Mouse (Mus musculus): ENCODE measurements around the gene Cirbp. TPM values are rescaled to one million over a fixed set of nuclear protein-coding genes. Genes with fewer than 3 reads are reported as not detected.

Gene Cirbp
- polyA plus RNA-seq, 1 experiment from 2014 or later: 59.7 TPM

DNA sequence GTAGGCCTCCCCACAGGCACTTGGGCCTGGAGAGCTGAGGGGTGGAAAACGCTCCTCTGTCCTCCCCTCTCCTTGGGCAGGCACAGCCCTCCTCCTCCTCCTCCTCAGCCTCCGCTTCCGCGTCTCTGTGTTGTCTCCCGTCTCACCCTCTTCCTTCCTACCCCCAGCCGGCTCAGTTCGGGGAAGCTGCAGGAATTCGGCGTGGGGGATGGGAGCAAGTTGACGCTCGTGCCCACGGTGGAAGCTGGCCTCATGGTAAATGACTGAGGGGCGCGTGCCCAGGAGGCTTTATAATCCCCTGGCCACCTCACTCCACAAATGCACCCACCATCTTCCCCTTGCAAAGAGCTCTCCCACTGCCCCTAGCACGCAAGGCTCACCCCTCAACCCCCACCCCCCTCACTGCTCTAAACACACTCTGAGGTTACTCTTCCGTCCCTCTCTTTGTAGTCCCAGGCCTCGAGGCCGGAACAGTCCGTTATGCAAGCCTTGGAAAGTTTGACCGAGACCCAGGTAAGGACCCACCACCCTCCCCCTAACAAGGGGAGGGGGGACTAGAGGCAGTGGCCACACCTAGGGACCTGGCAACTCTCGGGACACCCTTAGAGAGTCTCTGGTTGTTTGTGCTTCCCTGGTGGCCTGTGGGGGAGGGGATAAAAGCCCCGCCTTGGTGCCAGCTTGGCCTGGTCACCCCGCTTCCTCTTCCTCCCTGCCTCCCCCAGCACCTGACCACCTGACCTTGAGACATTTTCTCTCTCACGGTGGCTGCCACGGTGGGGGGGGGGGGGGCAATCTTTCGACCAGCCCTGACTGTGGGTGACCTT lies 14.4 kb upstream of the Cirbp start:
- under 1% methylated on average over 18 of the region's 26 CpGs for WGBS
- Histone ChIP-seq H3K9ac (ENCODE audit: low read depth, low read length) (peak overlapping the region; percentile 98), H3K36me3 (ENCODE audit: control insufficient read depth, insufficient read depth, low read length) (peaks cover 62% of the 10 kb centered on the region), H3K4me2 (ENCODE audit: low read depth, low read length) (peak overlapping the region; percentile 93), H3K4me1 (ENCODE audit: control insufficient read depth, insufficient read depth, low read length) (peaks cover 22% of the 10 kb centered on the region), H3K27me3 (replicated peaks; ENCODE audit: control insufficient read depth, insufficient read depth, low read length) (no peaks in the 10 kb centered on the region), H3K4me3 (ENCODE audit: low read depth, low read length) (peak overlapping the region; percentile 85), H3K9me3 (ENCODE audit: control insufficient read depth, low read length) (no peaks in the 10 kb centered on the region), H3K27ac (replicated peaks; ENCODE audit: low read depth, low read length) (peak overlapping the region; percentile 98)
- DNase-seq (ENCODE audit: low spot score) (peak; percentile 67), ATAC-seq (ENCODE audit: low read depth) (no peak)

DNA sequence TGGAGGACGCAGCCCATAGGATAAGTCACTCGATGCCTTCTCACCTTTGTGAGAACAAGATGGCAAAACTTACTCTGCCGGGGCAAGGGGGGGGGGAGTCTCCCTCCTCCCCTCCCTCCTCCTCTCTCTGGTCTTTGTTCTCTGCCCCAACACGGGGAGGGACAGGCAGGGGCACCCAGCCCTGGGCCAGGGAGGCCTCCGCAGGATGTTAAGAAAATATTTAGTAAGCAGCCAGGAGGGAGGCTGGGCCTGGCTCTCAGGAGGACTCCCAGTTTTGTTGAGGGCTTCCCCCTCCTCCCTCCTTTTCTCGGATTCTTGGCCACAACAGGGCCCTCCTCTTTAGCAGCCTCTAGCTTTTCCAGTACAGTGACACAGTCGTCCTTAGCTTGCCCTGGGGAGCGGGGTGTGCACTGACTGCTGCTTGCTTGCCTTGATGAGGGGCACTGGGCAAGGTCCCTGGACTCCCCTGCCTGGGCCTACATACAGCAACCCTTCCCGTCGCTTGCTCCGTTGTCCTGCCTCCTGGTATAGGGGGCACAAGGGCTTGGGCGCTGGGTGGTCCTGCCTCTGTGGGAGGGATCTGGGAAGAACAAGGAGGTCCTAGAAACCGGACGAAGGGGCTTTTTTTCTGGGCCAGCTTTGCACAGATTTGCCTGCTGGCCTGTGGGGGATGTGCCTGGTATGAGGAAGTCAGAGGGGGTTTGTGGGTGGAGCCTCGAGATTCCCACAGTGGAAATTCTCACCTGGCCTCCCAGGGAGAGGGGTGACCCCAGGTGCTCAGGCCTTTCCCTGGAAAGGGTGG lies 13.5 kb upstream of the Cirbp start:
- 3% methylated on average over 13 of the region's 15 CpGs for WGBS
- peak overlapping the region; percentile 98 for H3K27ac ChIP-seq (replicated peaks; ENCODE audit: low read depth, low read length)
- H3K27me3 ChIP-seq (replicated peaks; ENCODE audit: control insufficient read depth, insufficient read depth, low read length): no peaks in the 10 kb centered on the region
- H3K4me3 ChIP-seq (ENCODE audit: low read depth, low read length): peak overlapping the region; percentile 85
- peak overlapping the region; percentile 93 for H3K4me2 ChIP-seq (ENCODE audit: low read depth, low read length)
- ATAC-seq (ENCODE audit: low read depth): no peak
- H3K9ac ChIP-seq (ENCODE audit: low read depth, low read length): peak overlapping the region; percentile 98
- peak; percentile 79 for DNase-seq (ENCODE audit: low spot score)
- H3K36me3 ChIP-seq (ENCODE audit: control insufficient read depth, insufficient read depth, low read length): peaks cover 71% of the 10 kb centered on the region
- no peaks in the 10 kb centered on the region for H3K9me3 ChIP-seq (ENCODE audit: control insufficient read depth, low read length)
- peaks cover 23% of the 10 kb centered on the region for H3K4me1 ChIP-seq (ENCODE audit: control insufficient read depth, insufficient read depth, low read length)

DNA sequence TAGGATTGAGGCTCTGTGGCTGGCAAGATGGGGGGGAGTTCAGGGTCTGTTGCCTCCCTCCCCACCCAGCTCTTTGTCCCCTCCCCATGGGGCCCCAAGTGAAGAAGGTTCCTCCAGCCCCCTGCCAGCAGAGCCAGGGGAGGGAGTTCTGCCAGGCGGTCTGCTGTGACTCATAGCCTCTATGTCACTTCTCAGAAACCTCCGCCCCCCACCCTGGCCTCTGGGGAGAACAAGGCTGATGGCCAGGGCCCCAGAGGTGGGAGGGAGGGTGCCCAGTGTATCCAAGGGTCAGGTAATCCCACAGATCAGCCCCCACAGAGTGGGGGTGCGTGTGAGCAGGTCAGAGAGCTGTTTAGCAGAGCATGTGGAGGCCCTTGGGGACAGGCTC lies 12.9 kb upstream of the Cirbp start:
- H3K4me2 ChIP-seq (ENCODE audit: low read depth, low read length): peak overlapping the region; percentile 93
- no peaks in the 10 kb centered on the region for H3K27me3 ChIP-seq (replicated peaks; ENCODE audit: control insufficient read depth, insufficient read depth, low read length)
- peak overlapping the region; percentile 85 for H3K4me3 ChIP-seq (ENCODE audit: low read depth, low read length)
- ATAC-seq (ENCODE audit: low read depth) (no peak), DNase-seq (ENCODE audit: low spot score) (no peak)
- H3K36me3 ChIP-seq (ENCODE audit: control insufficient read depth, insufficient read depth, low read length): peaks cover 75% of the 10 kb centered on the region
- peak overlapping the region; percentile 98 for H3K27ac ChIP-seq (replicated peaks; ENCODE audit: low read depth, low read length)
- H3K9me3 ChIP-seq (ENCODE audit: control insufficient read depth, low read length): no peaks in the 10 kb centered on the region
- WGBS: 16% methylated on average over 3 of the region's 3 CpGs
- H3K4me1 ChIP-seq (ENCODE audit: control insufficient read depth, insufficient read depth, low read length): peaks cover 23% of the 10 kb centered on the region
- H3K9ac ChIP-seq (ENCODE audit: low read depth, low read length): peak overlapping the region; percentile 98

DNA sequence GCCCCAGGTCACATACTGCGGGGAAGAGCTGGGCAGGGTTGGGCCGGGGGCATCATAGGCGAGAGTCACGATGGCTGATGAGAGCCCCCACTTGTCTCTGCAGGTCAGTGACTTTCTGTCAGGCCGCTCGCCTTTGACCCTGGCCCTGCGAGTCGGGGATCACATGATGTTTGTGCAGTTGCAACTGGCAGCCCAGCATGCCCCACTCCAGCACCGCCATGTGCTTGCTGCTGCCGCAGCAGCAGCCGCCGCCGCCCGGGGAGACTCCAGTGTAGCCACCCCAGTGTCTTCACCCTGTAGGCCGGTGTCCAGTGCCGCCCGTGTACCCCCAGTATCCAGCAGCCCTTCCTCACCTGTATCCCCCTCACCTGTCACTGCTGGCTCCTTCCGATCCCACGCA lies 12.1 kb upstream of the Cirbp start:
- no peaks in the 10 kb centered on the region for H3K9me3 ChIP-seq (ENCODE audit: control insufficient read depth, low read length)
- DNase-seq (ENCODE audit: low spot score) (no peak), ATAC-seq (ENCODE audit: low read depth) (no peak)
- H3K27me3 ChIP-seq (replicated peaks; ENCODE audit: control insufficient read depth, insufficient read depth, low read length): no peaks in the 10 kb centered on the region
- H3K4me2 ChIP-seq (ENCODE audit: low read depth, low read length): peak overlapping the region; percentile 93; the same call in 1 of the 2 replicates
- H3K4me1 ChIP-seq (ENCODE audit: control insufficient read depth, insufficient read depth, low read length): peaks cover 28% of the 10 kb centered on the region
- H3K36me3 ChIP-seq (ENCODE audit: control insufficient read depth, insufficient read depth, low read length): peaks cover 75% of the 10 kb centered on the region
- H3K9ac ChIP-seq (ENCODE audit: low read depth, low read length): peak overlapping the region; percentile 11; the same call in 1 of the 2 replicates
- peak overlapping the region; percentile 25; the same call in 1 of the 2 replicates for H3K27ac ChIP-seq (replicated peaks; ENCODE audit: low read depth, low read length)
- WGBS: 82% methylated on average over 17 of the region's 19 CpGs
- peak overlapping the region; percentile 14; the same call in 1 of the 2 replicates for H3K4me3 ChIP-seq (ENCODE audit: low read depth, low read length)

DNA sequence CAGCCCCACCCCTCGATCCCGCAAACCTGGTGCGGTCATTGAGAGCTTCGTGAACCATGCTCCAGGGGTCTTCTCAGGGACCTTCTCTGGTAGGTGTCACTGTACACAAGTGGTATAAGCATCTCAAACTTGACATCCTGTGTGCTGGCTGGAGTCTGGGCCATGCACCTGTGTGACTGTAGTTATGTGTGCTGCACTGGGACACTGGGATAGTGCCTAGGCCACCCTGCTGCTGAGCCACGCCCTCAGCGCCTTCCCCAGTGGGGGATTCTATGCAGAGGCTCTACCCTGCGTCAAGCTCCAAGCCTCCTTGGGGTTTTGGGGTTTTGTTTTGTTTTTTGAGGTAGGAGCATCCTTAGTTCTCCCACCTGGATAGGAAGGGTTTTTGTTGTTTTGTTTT lies 11.4 kb upstream of the Cirbp start:
- Histone ChIP-seq H3K27ac (replicated peaks; ENCODE audit: low read depth, low read length) (0 out of 2 replicates have a peak overlapping the region, but pooled peaks have one; percentile 24), H3K4me3 (ENCODE audit: low read depth, low read length) (no peak overlapping the region), H3K9me3 (ENCODE audit: control insufficient read depth, low read length) (no peaks in the 10 kb centered on the region), H3K9ac (ENCODE audit: low read depth, low read length) (0 out of 2 replicates have a peak overlapping the region, but pooled peaks have one; percentile 23), H3K27me3 (replicated peaks; ENCODE audit: control insufficient read depth, insufficient read depth, low read length) (no peaks in the 10 kb centered on the region), H3K4me1 (ENCODE audit: control insufficient read depth, insufficient read depth, low read length) (peaks cover 34% of the 10 kb centered on the region), H3K36me3 (ENCODE audit: control insufficient read depth, insufficient read depth, low read length) (peaks cover 75% of the 10 kb centered on the region), H3K4me2 (ENCODE audit: low read depth, low read length) (no peak overlapping the region)
- no peak for DNase-seq (ENCODE audit: low spot score)
- WGBS: 75% methylated on average over 7 of the region's 7 CpGs
- ATAC-seq (ENCODE audit: low read depth): no peak

DNA sequence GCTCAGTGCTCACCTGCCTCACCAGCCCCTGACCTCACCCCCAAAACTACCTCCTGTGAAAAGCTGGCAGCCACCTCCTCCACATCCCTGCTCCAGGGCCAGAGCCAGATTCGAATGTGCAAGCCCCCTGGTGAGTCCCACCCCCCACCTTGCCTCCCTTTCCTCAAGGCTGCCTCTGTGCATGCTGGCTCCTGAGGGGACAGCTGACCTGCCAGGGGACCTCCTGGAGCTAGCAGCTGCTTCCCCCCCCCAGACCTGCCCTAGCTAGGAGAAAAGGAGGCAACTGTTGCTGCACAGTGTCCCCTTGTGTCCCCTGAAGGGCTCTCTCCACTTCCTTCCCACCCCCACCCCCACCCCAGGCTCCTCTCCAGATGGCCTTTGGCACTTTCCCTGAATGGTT lies 10.5 kb upstream of the Cirbp start:
- H3K9ac ChIP-seq (ENCODE audit: low read depth, low read length): no peak overlapping the region
- H3K36me3 ChIP-seq (ENCODE audit: control insufficient read depth, insufficient read depth, low read length): peaks cover 68% of the 10 kb centered on the region
- H3K27ac ChIP-seq (replicated peaks; ENCODE audit: low read depth, low read length): no peak overlapping the region

DNA sequence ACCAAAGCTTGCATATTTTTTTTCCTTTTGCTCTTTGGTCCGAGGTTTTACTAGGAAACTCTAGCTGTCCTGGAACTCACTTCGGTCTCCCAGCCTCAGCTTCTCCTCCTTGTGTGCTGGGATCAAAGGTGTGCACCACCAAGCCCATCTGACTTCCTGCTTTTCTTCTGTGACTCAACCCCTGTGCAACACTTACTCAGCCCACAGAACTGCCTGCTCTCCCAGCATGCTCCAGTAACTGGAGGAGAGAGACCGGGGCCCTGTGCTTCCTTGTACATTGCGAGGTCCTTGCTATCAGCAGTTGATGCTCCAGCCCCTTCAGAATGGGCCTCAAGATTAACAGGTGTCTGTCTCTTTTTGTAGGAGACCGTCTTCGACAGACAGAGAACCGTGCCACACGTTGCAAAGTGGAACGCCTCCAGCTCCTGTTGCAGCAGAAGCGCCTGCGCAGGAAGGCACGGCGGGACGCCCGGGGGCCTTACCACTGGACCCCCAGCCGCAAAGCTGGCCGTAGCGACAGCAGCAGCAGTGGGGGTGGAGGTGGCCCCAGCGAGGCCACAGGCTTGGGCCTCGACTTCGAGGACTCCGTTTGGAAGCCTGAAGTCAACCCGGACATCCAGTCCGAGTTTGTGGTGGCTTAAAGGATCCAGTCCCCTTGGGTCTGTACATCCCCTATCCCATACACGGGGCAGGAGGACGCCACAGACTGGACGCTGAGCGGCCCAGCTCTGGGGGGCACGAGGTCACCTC lies 9.6 kb upstream of the Cirbp start:
- Histone ChIP-seq H3K27me3 (replicated peaks; ENCODE audit: control insufficient read depth, insufficient read depth, low read length) (no peaks in the 10 kb centered on the region), H3K9ac (ENCODE audit: low read depth, low read length) (0 out of 2 replicates have a peak overlapping the region, but pooled peaks have one; percentile 31), H3K9me3 (ENCODE audit: control insufficient read depth, low read length) (no peaks in the 10 kb centered on the region), H3K36me3 (ENCODE audit: control insufficient read depth, insufficient read depth, low read length) (peaks cover 64% of the 10 kb centered on the region), H3K4me3 (ENCODE audit: low read depth, low read length) (no peak overlapping the region), H3K27ac (replicated peaks; ENCODE audit: low read depth, low read length) (no peak overlapping the region; the same call in 1 of the 2 replicates), H3K4me2 (ENCODE audit: low read depth, low read length) (no peak overlapping the region), H3K4me1 (ENCODE audit: control insufficient read depth, insufficient read depth, low read length) (peaks cover 45% of the 10 kb centered on the region)
- WGBS: 78% methylated on average over 29 of the region's 29 CpGs
- ATAC-seq (ENCODE audit: low read depth) (no peak), DNase-seq (ENCODE audit: low spot score) (no peak)

More for the DNA sequence above, 10.5 kb upstream of the Cirbp start:
- 23% methylated on average over 1 of the region's 1 CpGs for WGBS
- no peak for ATAC-seq (ENCODE audit: low read depth)
- no peak for DNase-seq (ENCODE audit: low spot score)
- no peaks in the 10 kb centered on the region for H3K27me3 ChIP-seq (replicated peaks; ENCODE audit: control insufficient read depth, insufficient read depth, low read length)
- no peak overlapping the region for H3K4me3 ChIP-seq (ENCODE audit: low read depth, low read length)
- no peaks in the 10 kb centered on the region for H3K9me3 ChIP-seq (ENCODE audit: control insufficient read depth, low read length)
- peaks cover 36% of the 10 kb centered on the region for H3K4me1 ChIP-seq (ENCODE audit: control insufficient read depth, insufficient read depth, low read length)
- H3K4me2 ChIP-seq (ENCODE audit: low read depth, low read length): no peak overlapping the region

DNA sequence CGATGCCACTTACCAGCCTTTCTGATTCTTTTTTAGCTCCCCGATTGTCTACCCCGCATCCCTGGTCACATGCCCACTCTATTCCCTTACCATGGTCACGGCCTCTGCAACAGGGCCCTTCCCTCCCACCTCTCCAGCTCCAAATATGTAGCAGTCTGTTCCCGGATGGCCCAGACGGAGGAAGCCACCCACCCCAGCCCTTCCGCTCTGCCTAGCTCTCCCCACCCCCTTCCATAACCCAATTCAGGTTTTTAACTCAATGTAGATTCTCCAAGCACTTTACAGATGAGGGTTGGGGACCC lies 9.1 kb upstream of the Cirbp start:
- H3K4me2 ChIP-seq (ENCODE audit: low read depth, low read length): no peak overlapping the region
- no peaks in the 10 kb centered on the region for H3K9me3 ChIP-seq (ENCODE audit: control insufficient read depth, low read length)
- H3K27ac ChIP-seq (replicated peaks; ENCODE audit: low read depth, low read length): no peak overlapping the region; the same call in 1 of the 2 replicates
- H3K4me1 ChIP-seq (ENCODE audit: control insufficient read depth, insufficient read depth, low read length): peaks cover 51% of the 10 kb centered on the region
- H3K4me3 ChIP-seq (ENCODE audit: low read depth, low read length): no peak overlapping the region
- 60% methylated on average over 7 of the region's 7 CpGs for WGBS
- no peak for ATAC-seq (ENCODE audit: low read depth)
- peaks cover 58% of the 10 kb centered on the region for H3K36me3 ChIP-seq (ENCODE audit: control insufficient read depth, insufficient read depth, low read length)
- no peaks in the 10 kb centered on the region for H3K27me3 ChIP-seq (replicated peaks; ENCODE audit: control insufficient read depth, insufficient read depth, low read length)
- DNase-seq (ENCODE audit: low spot score): no peak
- H3K9ac ChIP-seq (ENCODE audit: low read depth, low read length): 0 out of 2 replicates have a peak overlapping the region, but pooled peaks have one; percentile 31
